Mouse (Mus musculus): ENCODE results near the gene Tmem69. TPM values are rescaled to one million over a fixed set of nuclear protein-coding genes. Genes with fewer than 3 reads are reported as not detected.

Tmem69 gene
- polyA plus RNA-seq, 1 experiment from 2014 or later = 34.6 TPM

- Histone ChIP-seq H3K9ac (no peak overlapping the region), H3K27me3 (replicated peaks) (no peaks in the 10 kb centered on the region), H3K36me3 (peaks cover 30% of the 10 kb centered on the region), H3K4me3 (no peak overlapping the region), H3K4me1 (no peaks in the 10 kb centered on the region), H3K4me2 (no peak overlapping the region), H3K27ac (no peak overlapping the region), H3K9me3 (replicated peaks) (0 out of 2 replicates have a peak, but pooled peaks cover 3% of the 10 kb centered on the region)
- no peak for ATAC-seq
Observed at GRCm38 (mm10) chr4:116536351-116536750, 19.4 kb downstream of the Tmem69 start.

- Histone ChIP-seq H3K4me3 (no peak overlapping the region), H3K27ac (no peak overlapping the region), H3K9me3 (replicated peaks) (no peaks in the 10 kb centered on the region), H3K9ac (no peak overlapping the region), H3K36me3 (peaks cover 44% of the 10 kb centered on the region), H3K4me1 (no peaks in the 10 kb centered on the region), H3K4me2 (no peak overlapping the region), H3K27me3 (replicated peaks) (no peaks in the 10 kb centered on the region)
- 61% methylated on average over 2 of the region's 2 CpGs for WGBS (ENCODE audit: insufficient replicate concordance)
- ATAC-seq = no peak
Observed at GRCm38 (mm10) chr4:116531109-116531508, 24.6 kb downstream of the Tmem69 start.

GRCm38 (mm10) chr4:116507425-116508218, 48.1 kb downstream of the Tmem69 start, which contains the start of gene Ipp:
Ipp (plus strand) TSS chr4:116507549.
- Histone ChIP-seq H3K4me2 (peak within 1 kb of the TSS; percentile 77), H3K27ac (peak within 1 kb of the TSS; percentile 86), H3K4me3 (peak within 1 kb of the TSS; percentile 77), H3K9me3 (replicated peaks) (no peaks in the 10 kb centered on the region), H3K4me1 (peaks cover 27% of the 10 kb centered on the region), H3K27me3 (replicated peaks) (no peaks in the 10 kb centered on the region), H3K9ac (peak within 1 kb of the TSS; percentile 89), H3K36me3 (peaks cover 21% of the 10 kb centered on the region)
- 1% methylated on average over 55 of the region's 55 CpGs for WGBS (ENCODE audit: insufficient replicate concordance)
- peak; percentile 97 for ATAC-seq

GRCm38 (mm10) chr4:116506886-116507424, 48.8 kb downstream of the Tmem69 start:
- 21% methylated on average over 11 of the region's 11 CpGs for WGBS (ENCODE audit: insufficient replicate concordance)
- Histone ChIP-seq H3K36me3 (peaks cover 15% of the 10 kb centered on the region), H3K4me1 (peaks cover 27% of the 10 kb centered on the region), H3K27ac (peak overlapping the region; percentile 73), H3K9ac (peak overlapping the region; percentile 89), H3K4me2 (peak overlapping the region; percentile 77), H3K27me3 (replicated peaks) (no peaks in the 10 kb centered on the region), H3K9me3 (replicated peaks) (no peaks in the 10 kb centered on the region), H3K4me3 (peak overlapping the region; percentile 77)
- peak; percentile 36 for ATAC-seq

Other genes with a start within 250 kb of the Tmem69 start
- 13.9 and 14.2 TPM in 2 replicates for gene Mast2, start 91.8 kb downstream of the Tmem69 start, polyA plus RNA-seq (2016; fragmentation: Nextera tagmentation; extraction: Ambion mirVana)
- gene Ipp, start 48.4 kb downstream of the Tmem69 start, polyA plus RNA-seq (2016; fragmentation: Nextera tagmentation; extraction: Ambion mirVana) = 17.8 and 18.0 TPM in 2 replicates
- 19.0 and 19.4 TPM in 2 replicates for gene Gpbp1l1, start 1.7 kb upstream of the Tmem69 start, polyA plus RNA-seq (2016; fragmentation: Nextera tagmentation; extraction: Ambion mirVana)
- 1.5 and 1.9 TPM in 2 replicates for gene Ccdc17, start 40.7 kb upstream of the Tmem69 start, polyA plus RNA-seq (2016; fragmentation: Nextera tagmentation; extraction: Ambion mirVana)
- gene Nasp, start 72.0 kb upstream of the Tmem69 start, polyA plus RNA-seq (2016; fragmentation: Nextera tagmentation; extraction: Ambion mirVana) = 95.8 and 97.3 TPM in 2 replicates
- gene Akr1a1, start 95.7 kb upstream of the Tmem69 start, polyA plus RNA-seq (2016; fragmentation: Nextera tagmentation; extraction: Ambion mirVana) = 281 and 287 TPM in 2 replicates
- gene Prdx1, start 129.6 kb upstream of the Tmem69 start, polyA plus RNA-seq (2016; fragmentation: Nextera tagmentation; extraction: Ambion mirVana) = 916 and 985 TPM in 2 replicates
- 17.5 and 18.9 TPM in 2 replicates for gene Mmachc, start 152.5 kb upstream of the Tmem69 start, polyA plus RNA-seq (2016; fragmentation: Nextera tagmentation; extraction: Ambion mirVana)
- gene Ccdc163, start 152.6 kb upstream of the Tmem69 start, polyA plus RNA-seq (2016; fragmentation: Nextera tagmentation; extraction: Ambion mirVana) = 17.3 and 17.5 TPM in 2 replicates
- gene Tesk2, start 165.0 kb upstream of the Tmem69 start, polyA plus RNA-seq (2016; fragmentation: Nextera tagmentation; extraction: Ambion mirVana) = 2.2 and 2.6 TPM in 2 replicates

All from liver, embryonic 12.5 days (tissue).